Mouse (Mus musculus) midbrain, embryonic 15.5 days (tissue): ENCODE results near the gene Slc16a2. TPM values are rescaled to one million over a fixed set of nuclear protein-coding genes. Genes with fewer than 3 reads are reported as not detected.

Experiments used
- ATAC-seq: fragments of 200-750 bp; cut with Nextera tagmentation; replicated peaks from 2 replicates; pipeline ENCODE4 v1.8.0; 2017; ENCODE audit warnings: moderate TSS enrichment
- H3K27ac ChIP-seq: fragments of 300-500 bp; sonication (generic); 2 replicates; pipeline ENCODE4 v1.5.1; 2015; ENCODE audit warnings: mild to moderate bottlenecking, inconsistent platforms
- H3K27me3 ChIP-seq: fragments of 300-500 bp; sonication (generic); replicated peaks from 2 replicates; pipeline ENCODE4 v1.6.1; 2015; ENCODE audit warnings: inconsistent platforms
- H3K36me3 ChIP-seq: fragments of 300-500 bp; sonication (generic); replicated peaks from 2 replicates; pipeline ENCODE4 v1.6.1; 2015; ENCODE audit warnings: inconsistent platforms
- H3K4me1 ChIP-seq: fragments of 300-500 bp; sonication (generic); 2 replicates; pipeline ENCODE4 v1.6.1; 2015; ENCODE audit warnings: inconsistent platforms
- H3K4me2 ChIP-seq: fragments of 300-500 bp; sonication (generic); 2 replicates; pipeline ENCODE4 v1.6.1; 2015; ENCODE audit warnings: inconsistent platforms, mild to moderate bottlenecking, moderate library complexity
- H3K4me3 ChIP-seq: fragments of 300-500 bp; sonication (generic); 2 replicates; pipeline ENCODE4 v1.5.1; 2015; ENCODE audit warnings: mild to moderate bottlenecking, inconsistent platforms
- H3K9ac ChIP-seq: fragments of 300-500 bp; sonication (generic); 2 replicates; pipeline ENCODE4 v1.6.1; 2015; ENCODE audit warnings: mild to moderate bottlenecking, inconsistent platforms
- H3K9me3 ChIP-seq: fragments of 300-500 bp; sonication (generic); 2 replicates; pipeline ENCODE4 v1.6.1; 2016; ENCODE audit warnings: inconsistent platforms
- WGBS: fragments of 180-500 bp; shearing (Covaris S2); methylation state at CpG from one replicate; pipeline ENCODE4 v1.1.7; 2015; ENCODE audit warnings: mixed read lengths; 5-methylcytosine and 5-hydroxymethylcytosine counted together
- polyA plus RNA-seq: library from polyadenylated mRNA; unstranded; fragments of >200 nt; fragmentation: Nextera tagmentation; extraction: Ambion mirVana; gene quantifications from 2 replicates; pipeline ENCODE4 v1.2.1, GENCODE M21; 2015

Slc16a2 gene
- polyA plus RNA-seq, 1 experiment from 2014 or later: 29.1 TPM

GRCm38 (mm10) chrX:103796961-103797360 lies 24.8 kb downstream of the Slc16a2 start:
- no peak for ATAC-seq

GRCm38 (mm10) chrX:103795506-103795905 lies 26.3 kb downstream of the Slc16a2 start:
- ATAC-seq: no peak
- 88% methylated on average over 5 of the region's 5 CpGs for WGBS
- H3K27me3 ChIP-seq: peaks cover 39% of the 10 kb centered on the region

More at GRCm38 (mm10) chrX:103796961-103797360, 24.8 kb downstream of the Slc16a2 start:
- Histone ChIP-seq H3K9ac (no peak overlapping the region), H3K4me3 (no peak overlapping the region), H3K4me2 (no peak overlapping the region), H3K36me3 (no peaks in the 10 kb centered on the region), H3K27ac (no peak overlapping the region), H3K9me3 (no peaks in the 10 kb centered on the region), H3K4me1 (no peaks in the 10 kb centered on the region), H3K27me3 (peaks cover 27% of the 10 kb centered on the region)
- 86% methylated on average over 1 of the region's 1 CpGs for WGBS

GRCm38 (mm10) chrX:103791329-103791728 lies 30.5 kb downstream of the Slc16a2 start:
- Histone ChIP-seq H3K9me3 (no peaks in the 10 kb centered on the region), H3K27ac (no peak overlapping the region), H3K4me1 (no peaks in the 10 kb centered on the region), H3K27me3 (peaks cover 36% of the 10 kb centered on the region), H3K9ac (no peak overlapping the region), H3K4me3 (no peak overlapping the region), H3K4me2 (no peak overlapping the region), H3K36me3 (no peaks in the 10 kb centered on the region)
- ATAC-seq: no peak
- 89% methylated on average over 2 of the region's 2 CpGs for WGBS

More at GRCm38 (mm10) chrX:103795506-103795905, 26.3 kb downstream of the Slc16a2 start:
- Histone ChIP-seq H3K9ac (no peak overlapping the region), H3K36me3 (no peaks in the 10 kb centered on the region), H3K4me1 (no peaks in the 10 kb centered on the region), H3K4me2 (no peak overlapping the region), H3K9me3 (no peaks in the 10 kb centered on the region), H3K4me3 (no peak overlapping the region), H3K27ac (no peak overlapping the region)

GRCm38 (mm10) chrX:103785681-103786080 lies 36.1 kb downstream of the Slc16a2 start:
- no peak for ATAC-seq
- Histone ChIP-seq H3K4me1 (no peaks in the 10 kb centered on the region), H3K36me3 (no peaks in the 10 kb centered on the region), H3K4me2 (no peak overlapping the region), H3K27ac (no peak overlapping the region), H3K4me3 (no peak overlapping the region), H3K27me3 (peaks cover 24% of the 10 kb centered on the region), H3K9ac (no peak overlapping the region), H3K9me3 (no peaks in the 10 kb centered on the region)
- WGBS: 71% methylated on average over 2 of the region's 2 CpGs

GRCm38 (mm10) chrX:103776412-103776811 lies 45.4 kb downstream of the Slc16a2 start:
- H3K4me3 ChIP-seq: no peak overlapping the region
- H3K27me3 ChIP-seq: peaks cover 43% of the 10 kb centered on the region
- no peaks in the 10 kb centered on the region for H3K9me3 ChIP-seq
- no peak for ATAC-seq
- no peaks in the 10 kb centered on the region for H3K4me1 ChIP-seq
- H3K9ac ChIP-seq: no peak overlapping the region
- H3K36me3 ChIP-seq: no peaks in the 10 kb centered on the region
- H3K27ac ChIP-seq: no peak overlapping the region
- no peak overlapping the region for H3K4me2 ChIP-seq

GRCm38 (mm10) chrX:103746197-103746596 lies 75.6 kb downstream of the Slc16a2 start:
- Histone ChIP-seq H3K9ac (no peak overlapping the region), H3K36me3 (no peaks in the 10 kb centered on the region), H3K4me1 (peaks cover 15% of the 10 kb centered on the region), H3K27me3 (peaks cover 20% of the 10 kb centered on the region), H3K9me3 (no peaks in the 10 kb centered on the region), H3K27ac (no peak overlapping the region), H3K4me2 (no peak overlapping the region), H3K4me3 (no peak overlapping the region)
- 90% methylated on average over 1 of the region's 1 CpGs for WGBS
- no peak for ATAC-seq

- Histone ChIP-seq H3K4me1 (peaks cover 15% of the 10 kb centered on the region), H3K4me2 (peak overlapping the region; percentile 30; the same call in 1 of the 2 replicates), H3K27ac (peak overlapping the region; percentile 84), H3K36me3 (no peaks in the 10 kb centered on the region), H3K9me3 (no peaks in the 10 kb centered on the region), H3K4me3 (no peak overlapping the region), H3K27me3 (peaks cover 30% of the 10 kb centered on the region), H3K9ac (no peak overlapping the region)
- peak; percentile 97 for ATAC-seq
- WGBS: 26% methylated on average over 7 of the region's 7 CpGs
Observed at GRCm38 (mm10) chrX:103744171-103745039, 77.4 kb downstream of the Slc16a2 start.

- Histone ChIP-seq H3K36me3 (no peaks in the 10 kb centered on the region), H3K4me2 (no peak overlapping the region), H3K4me3 (no peak overlapping the region), H3K4me1 (peaks cover 15% of the 10 kb centered on the region), H3K27me3 (peaks cover 47% of the 10 kb centered on the region), H3K27ac (no peak overlapping the region), H3K9ac (no peak overlapping the region), H3K9me3 (no peaks in the 10 kb centered on the region)
- ATAC-seq: no peak
- WGBS: 73% methylated on average over 2 of the region's 2 CpGs
Observed at GRCm38 (mm10) chrX:103742057-103742315, 79.8 kb downstream of the Slc16a2 start.

- no peak for ATAC-seq
- no peak overlapping the region for H3K4me3 ChIP-seq
- H3K4me2 ChIP-seq: no peak overlapping the region
- no peaks in the 10 kb centered on the region for H3K36me3 ChIP-seq
- H3K9ac ChIP-seq: no peak overlapping the region
- peaks cover 15% of the 10 kb centered on the region for H3K4me1 ChIP-seq
- 61% methylated on average over 7 of the region's 13 CpGs for WGBS
- H3K27ac ChIP-seq: no peak overlapping the region
- H3K27me3 ChIP-seq: peaks cover 43% of the 10 kb centered on the region
- H3K9me3 ChIP-seq: no peaks in the 10 kb centered on the region
Observed at GRCm38 (mm10) chrX:103741215-103742056, 80.3 kb downstream of the Slc16a2 start.

GRCm38 (mm10) chrX:103734041-103734625 lies 87.7 kb downstream of the Slc16a2 start:
- Histone ChIP-seq H3K4me2 (no peak overlapping the region), H3K27me3 (peaks cover 67% of the 10 kb centered on the region), H3K36me3 (no peaks in the 10 kb centered on the region), H3K9me3 (no peaks in the 10 kb centered on the region), H3K4me1 (no peaks in the 10 kb centered on the region), H3K27ac (no peak overlapping the region), H3K9ac (no peak overlapping the region), H3K4me3 (no peak overlapping the region)
- WGBS: 74% methylated on average over 7 of the region's 7 CpGs
- no peak; the same call in 1 of the 2 replicates for ATAC-seq

- no peak overlapping the region for H3K4me3 ChIP-seq
- no peaks in the 10 kb centered on the region for H3K36me3 ChIP-seq
- no peak overlapping the region for H3K27ac ChIP-seq
- 68% methylated on average over 4 of the region's 4 CpGs for WGBS
- H3K9me3 ChIP-seq: no peaks in the 10 kb centered on the region
- no peak overlapping the region for H3K9ac ChIP-seq
- ATAC-seq: no peak
- no peak overlapping the region for H3K4me2 ChIP-seq
- H3K4me1 ChIP-seq: no peaks in the 10 kb centered on the region
- H3K27me3 ChIP-seq: peaks cover 60% of the 10 kb centered on the region
Observed at GRCm38 (mm10) chrX:103733091-103733490, 88.7 kb downstream of the Slc16a2 start.

GRCm38 (mm10) chrX:103732033-103732703 lies 89.6 kb downstream of the Slc16a2 start:
- 78% methylated on average over 4 of the region's 4 CpGs for WGBS
- peaks cover 53% of the 10 kb centered on the region for H3K27me3 ChIP-seq

More at GRCm38 (mm10) chrX:103732033-103732703, 89.6 kb downstream of the Slc16a2 start:
- no peak for ATAC-seq
- Histone ChIP-seq H3K36me3 (no peaks in the 10 kb centered on the region), H3K9me3 (no peaks in the 10 kb centered on the region), H3K4me2 (no peak overlapping the region), H3K27ac (no peak overlapping the region), H3K9ac (no peak overlapping the region), H3K4me1 (no peaks in the 10 kb centered on the region), H3K4me3 (no peak overlapping the region)
